Comparison of ENCODE assay signal across 18 mouse cellular contexts in the genomic region with DNA sequence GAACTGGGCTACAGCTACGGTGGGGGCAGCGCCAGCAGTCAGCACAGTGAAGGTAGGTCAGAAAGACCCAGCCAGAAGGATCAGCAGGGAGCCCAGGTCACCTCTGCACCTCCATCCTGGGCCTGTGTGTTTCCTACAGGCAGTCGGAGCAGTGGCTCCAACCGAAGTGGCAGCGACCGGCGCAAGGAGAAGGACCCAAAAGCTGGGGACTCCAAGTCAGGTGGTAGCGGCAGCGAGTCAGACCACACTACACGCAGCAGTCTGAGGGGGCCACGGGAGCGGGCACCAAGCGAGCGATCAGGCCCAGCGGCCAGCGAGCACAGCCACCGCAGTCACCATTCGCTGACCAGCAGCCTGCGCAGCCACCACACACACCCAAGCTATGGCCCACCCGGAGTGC. TPM values are rescaled to one million over a fixed set of nuclear protein-coding genes. Genes with fewer than 3 reads are reported as not detected.
"Had no signal": no experiment of that assay in that cellular context is flagged by ENCODE, and none has a peak within 500 bp of the region (broad histone marks: within the 10 kb centered on the region; RNA-seq: fewer than 3 reads in every experiment).

No protein-coding gene starts in this region.

- H3K9ac ChIP-seq: lung, embryonic 14.5 days; midbrain, embryonic 12.5 days; neural tube, embryonic 12.5 days; stomach, embryonic 15.5 days had no signal

- H3K4me1 ChIP-seq: stomach, embryonic 15.5 days had no signal

- H3K4me2 ChIP-seq: lung, embryonic 14.5 days; midbrain, embryonic 12.5 days; neural tube, embryonic 12.5 days; stomach, embryonic 15.5 days had no signal

- H3K4me3 ChIP-seq: midbrain, embryonic 10.5 days; midbrain, embryonic 12.5 days; neural tube, embryonic 12.5 days; stomach, embryonic 15.5 days had no signal

- H3K27ac ChIP-seq: midbrain, embryonic 10.5 days; midbrain, embryonic 12.5 days; neural tube, embryonic 12.5 days; stomach, embryonic 15.5 days; stomach, postnatal 0 days had no signal

- H3K27me3 ChIP-seq: midbrain, embryonic 12.5 days; neural tube, embryonic 12.5 days; stomach, embryonic 15.5 days had no signal

- DNase-seq: lung, adult 18-20 months; lung, embryonic 14.5 days; lung, postnatal 10 days; midbrain, embryonic 14.5 days; retina, postnatal 1 day; right cerebral cortex, adult 18-20 months; thymus, adult 2 months; thymus, postnatal 25 days; thymus, postnatal 4 days had no signal

- H3K9me3 ChIP-seq: midbrain, embryonic 10.5 days; midbrain, embryonic 12.5 days; neural tube, embryonic 12.5 days; stomach, embryonic 15.5 days had no signal

- ATAC-seq: midbrain, embryonic 16.5 days had no signal

RNA-seq across cellular contexts. Expression of gene Vwa5b2, which starts 58.3 kb away (rescaled TPM):
- total RNA-seq: megakaryocyte, adult 5-6 weeks; megakaryocyte-erythroid progenitor cell, adult 5-6 weeks; neutrophil, adult 5-6 weeks had no signal
